Mouse (Mus musculus): ENCODE results near the gene Mdm2. TPM values are rescaled to one million over a fixed set of nuclear protein-coding genes. Genes with fewer than 3 reads are reported as not detected.

Gene Mdm2
- total and polyA plus RNA-seq, 2 experiments from 2014 or later: 24.6 to 28.9 TPM

GRCm38 (mm10) chr10:117692953-117693352 lies 17.6 kb downstream of the Mdm2 start:
- ATAC-seq (no peak), DNase-seq (ENCODE audit: low spot score) (no peak)
- Histone ChIP-seq H3K36me3 (ENCODE audit: insufficient read depth, low read length) (peaks cover 72% of the 10 kb centered on the region), H3K4me2 (ENCODE audit: low read depth, low read length) (no peak overlapping the region), H3K4me1 (ENCODE audit: insufficient read depth, low read length) (no peaks in the 10 kb centered on the region), H3K27ac (no peak overlapping the region), H3K9me3 (ENCODE audit: low read length) (no peaks in the 10 kb centered on the region), H3K9ac (replicated peaks; ENCODE audit: low read length) (no peak overlapping the region), H3K4me3 (ENCODE audit: low read length) (no peak overlapping the region), H3K27me3 (ENCODE audit: insufficient read depth, low read length) (no peaks in the 10 kb centered on the region)
- WGBS: 96% methylated on average over 5 of the region's 5 CpGs
- no peak for TF ChIP-seq CTCF (IDR thresholded peaks at IDR 0.05; ENCODE audit: low read depth)

- Histone ChIP-seq H3K4me3 (ENCODE audit: low read length) (no peak overlapping the region), H3K36me3 (ENCODE audit: insufficient read depth, low read length) (peaks cover 64% of the 10 kb centered on the region), H3K4me2 (ENCODE audit: low read depth, low read length) (no peak overlapping the region), H3K27ac (no peak overlapping the region), H3K9ac (replicated peaks; ENCODE audit: low read length) (no peak overlapping the region), H3K9me3 (ENCODE audit: low read length) (no peaks in the 10 kb centered on the region), H3K27me3 (ENCODE audit: insufficient read depth, low read length) (no peaks in the 10 kb centered on the region), H3K4me1 (ENCODE audit: insufficient read depth, low read length) (no peaks in the 10 kb centered on the region)
- TF ChIP-seq CTCF (IDR thresholded peaks at IDR 0.05; ENCODE audit: low read depth): 0 out of 2 replicates have a peak, but pooled peaks have one; percentile 8
- DNase-seq (ENCODE audit: low spot score) (no peak), ATAC-seq (no peak)
Measured at GRCm38 (mm10) chr10:117692173-117692572, 18.4 kb downstream of the Mdm2 start.

- no peak overlapping the region for H3K27ac ChIP-seq
- H3K4me2 ChIP-seq (ENCODE audit: low read depth, low read length): no peak overlapping the region
- H3K4me3 ChIP-seq (ENCODE audit: low read length): no peak overlapping the region
- ATAC-seq (no peak), DNase-seq (ENCODE audit: low spot score) (no peak)
- peaks cover 57% of the 10 kb centered on the region for H3K36me3 ChIP-seq (ENCODE audit: insufficient read depth, low read length)
- TF ChIP-seq CTCF (IDR thresholded peaks at IDR 0.05; ENCODE audit: low read depth): no peak
- H3K4me1 ChIP-seq (ENCODE audit: insufficient read depth, low read length): no peaks in the 10 kb centered on the region
- 92% methylated on average over 10 of the region's 10 CpGs for WGBS
- H3K9me3 ChIP-seq (ENCODE audit: low read length): no peaks in the 10 kb centered on the region
- no peak overlapping the region for H3K9ac ChIP-seq (replicated peaks; ENCODE audit: low read length)
- H3K27me3 ChIP-seq (ENCODE audit: insufficient read depth, low read length): no peaks in the 10 kb centered on the region
Measured at GRCm38 (mm10) chr10:117691389-117691968, 19.1 kb downstream of the Mdm2 start.

- H3K4me2 ChIP-seq (ENCODE audit: low read depth, low read length): no peak overlapping the region
- H3K4me1 ChIP-seq (ENCODE audit: insufficient read depth, low read length): no peaks in the 10 kb centered on the region
- ATAC-seq: no peak
- H3K36me3 ChIP-seq (ENCODE audit: insufficient read depth, low read length): peaks cover 51% of the 10 kb centered on the region
- TF ChIP-seq CTCF (IDR thresholded peaks at IDR 0.05; ENCODE audit: low read depth): no peak
- H3K27me3 ChIP-seq (ENCODE audit: insufficient read depth, low read length): no peaks in the 10 kb centered on the region
- H3K9me3 ChIP-seq (ENCODE audit: low read length): no peaks in the 10 kb centered on the region
- WGBS: 94% methylated on average over 3 of the region's 3 CpGs
- no peak overlapping the region for H3K9ac ChIP-seq (replicated peaks; ENCODE audit: low read length)
- H3K27ac ChIP-seq: no peak overlapping the region
- no peak for DNase-seq (ENCODE audit: low spot score)
- H3K4me3 ChIP-seq (ENCODE audit: low read length): no peak overlapping the region
Measured at GRCm38 (mm10) chr10:117690770-117691296, 19.7 kb downstream of the Mdm2 start.

- Histone ChIP-seq H3K36me3 (ENCODE audit: insufficient read depth, low read length) (peaks cover 43% of the 10 kb centered on the region), H3K9ac (replicated peaks; ENCODE audit: low read length) (no peak overlapping the region)
Measured at GRCm38 (mm10) chr10:117690101-117690352, 20.5 kb downstream of the Mdm2 start.

GRCm38 (mm10) chr10:117689297-117690100 lies 21.1 kb downstream of the Mdm2 start:
- Histone ChIP-seq H3K4me1 (ENCODE audit: insufficient read depth, low read length) (no peaks in the 10 kb centered on the region), H3K9me3 (ENCODE audit: low read length) (no peaks in the 10 kb centered on the region), H3K27me3 (ENCODE audit: insufficient read depth, low read length) (no peaks in the 10 kb centered on the region), H3K9ac (replicated peaks; ENCODE audit: low read length) (no peak overlapping the region), H3K4me3 (ENCODE audit: low read length) (no peak overlapping the region), H3K4me2 (ENCODE audit: low read depth, low read length) (no peak overlapping the region), H3K27ac (no peak overlapping the region), H3K36me3 (ENCODE audit: insufficient read depth, low read length) (peaks cover 38% of the 10 kb centered on the region)
- 98% methylated on average over 11 of the region's 11 CpGs for WGBS
- DNase-seq (ENCODE audit: low spot score): no peak
- no peak for TF ChIP-seq CTCF (IDR thresholded peaks at IDR 0.05; ENCODE audit: low read depth)
- ATAC-seq: no peak

More at GRCm38 (mm10) chr10:117690101-117690352, 20.5 kb downstream of the Mdm2 start:
- DNase-seq (ENCODE audit: low spot score): no peak
- Histone ChIP-seq H3K4me1 (ENCODE audit: insufficient read depth, low read length) (no peaks in the 10 kb centered on the region), H3K4me3 (ENCODE audit: low read length) (no peak overlapping the region), H3K27ac (no peak overlapping the region), H3K9me3 (ENCODE audit: low read length) (no peaks in the 10 kb centered on the region), H3K27me3 (ENCODE audit: insufficient read depth, low read length) (no peaks in the 10 kb centered on the region), H3K4me2 (ENCODE audit: low read depth, low read length) (no peak overlapping the region)
- ATAC-seq: no peak
- WGBS: 55% methylated on average over 2 of the region's 2 CpGs
- no peak for TF ChIP-seq CTCF (IDR thresholded peaks at IDR 0.05; ENCODE audit: low read depth)
